Mouse (Mus musculus): Measurements from ENCODE around the gene Vtn.

Vtn gene

DNA sequence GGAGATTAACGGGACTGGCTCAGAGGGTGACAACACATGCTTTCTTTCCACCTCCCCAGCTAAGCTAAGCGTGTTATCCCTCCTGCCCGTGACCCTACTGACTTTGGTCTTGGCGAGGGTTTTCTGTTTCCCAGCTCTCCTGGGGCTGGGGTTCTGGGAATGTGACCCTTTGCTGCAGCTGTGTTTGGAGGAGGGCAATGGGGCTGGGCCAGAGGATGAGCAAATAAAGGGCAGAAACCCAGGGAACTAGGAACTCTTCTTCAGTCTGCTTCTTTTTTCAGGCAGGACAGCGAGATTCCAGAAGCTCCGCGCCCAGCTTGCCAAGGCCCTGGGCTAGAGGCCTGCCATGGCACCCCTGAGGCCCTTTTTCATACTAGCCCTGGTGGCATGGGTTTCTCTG lies at the start of gene Vtn:
TSS of gene Vtn (plus strand) at position 88 of the 400 bp plus-strand sequence.
- DNase-seq: peak; percentile 60

DNA sequence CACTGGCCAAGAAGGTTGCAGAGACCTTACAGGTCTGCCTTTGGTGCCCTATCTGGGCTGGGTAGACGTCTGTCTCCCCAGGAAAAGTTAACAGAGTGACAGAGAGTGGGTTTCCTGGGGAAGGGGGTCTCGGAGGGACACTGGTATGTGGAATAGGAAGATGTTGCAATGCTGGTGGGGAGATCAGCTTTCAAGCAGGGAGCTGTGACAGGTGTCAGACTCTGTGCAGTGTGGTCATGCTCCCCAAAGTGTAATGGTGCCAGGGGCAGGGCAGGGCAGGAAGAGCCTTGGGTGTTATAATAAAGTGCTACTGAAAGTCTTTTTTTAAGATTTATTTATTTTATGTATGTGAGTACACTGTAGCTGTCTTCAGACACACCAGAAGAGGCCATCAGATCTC lies 48.6 kb upstream of the Vtn start:
- no peak for DNase-seq

DNA sequence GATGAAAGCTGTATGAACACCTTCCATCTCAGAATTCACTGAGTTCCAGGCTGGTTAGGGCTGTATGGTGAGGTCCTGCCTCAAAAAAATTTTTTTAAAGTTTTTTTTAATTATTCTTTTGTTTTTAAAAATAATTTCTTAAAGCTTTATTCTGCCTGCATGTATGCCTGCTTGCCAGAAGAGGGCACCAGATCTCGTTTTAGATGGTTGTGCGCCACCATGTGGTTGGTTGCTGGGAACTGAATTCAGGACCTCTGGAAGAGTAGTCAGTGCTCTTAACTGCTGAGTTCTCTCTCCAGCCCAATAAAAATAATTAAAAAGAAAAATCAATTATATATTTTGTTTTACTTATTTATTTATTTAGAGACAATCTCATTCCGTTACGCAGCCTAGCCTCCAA lies 45.2 kb upstream of the Vtn start:
- peak; percentile 39 for DNase-seq

DNA sequence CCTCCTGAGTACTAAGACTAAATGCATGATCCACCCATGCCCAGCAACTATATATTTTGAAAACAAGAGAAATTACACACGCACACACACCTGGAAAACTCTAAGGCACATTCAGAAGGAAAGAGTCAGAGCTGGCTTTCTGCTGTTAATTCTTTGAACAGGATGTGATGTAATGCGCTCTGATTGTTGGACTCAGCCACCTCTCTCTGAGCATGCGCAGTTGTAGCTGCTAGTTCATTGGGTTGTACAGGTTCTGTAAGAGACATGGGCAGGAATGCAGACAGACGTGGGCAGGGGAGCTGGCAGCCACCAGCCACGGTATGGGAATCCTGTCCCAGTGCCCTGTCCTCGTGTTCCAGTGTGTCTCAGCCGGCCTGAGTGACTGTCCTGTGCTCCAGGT lies 44.6 kb upstream of the Vtn start:
- no peak for DNase-seq

DNA sequence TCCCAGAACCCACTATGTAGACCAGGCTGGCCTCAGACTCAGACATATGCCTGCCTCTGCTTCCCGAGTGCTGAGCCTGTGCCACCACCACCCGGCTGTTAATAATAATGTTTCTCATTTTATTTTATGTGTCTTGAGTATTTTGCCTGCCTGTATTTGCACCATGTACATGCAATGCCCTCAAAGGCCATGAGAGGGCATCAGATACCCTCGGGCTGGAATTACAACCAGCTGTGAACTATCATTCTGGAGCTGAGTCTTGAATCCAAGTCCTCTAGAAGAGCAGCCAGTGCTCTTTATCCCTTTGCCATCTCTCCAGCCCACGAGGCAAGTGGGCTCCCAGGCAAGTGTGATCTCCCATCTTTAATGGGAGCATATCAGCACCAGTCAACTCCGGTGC lies 43.6 kb upstream of the Vtn start:
- DNase-seq: no peak

DNA sequence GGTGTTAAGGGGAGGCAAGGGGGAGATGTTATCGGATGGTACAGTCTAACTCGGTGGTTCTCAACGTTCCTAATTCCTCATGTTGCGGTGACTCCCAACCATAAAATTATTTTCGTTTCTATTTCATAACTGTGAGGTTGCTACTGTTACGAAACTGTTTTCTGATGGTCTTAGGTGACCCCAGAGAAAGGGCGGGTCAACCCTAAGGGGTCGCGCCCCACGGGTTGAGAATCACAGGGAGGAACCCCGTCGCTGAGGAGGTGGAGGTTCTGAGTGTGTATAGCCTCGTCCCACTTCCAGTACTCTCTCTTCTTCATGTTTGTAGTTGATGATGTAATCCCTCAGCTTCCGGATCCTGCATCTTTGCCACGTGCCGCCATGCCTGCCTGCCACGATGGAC lies 40.2 kb upstream of the Vtn start:
- DNase-seq: no peak

DNA sequence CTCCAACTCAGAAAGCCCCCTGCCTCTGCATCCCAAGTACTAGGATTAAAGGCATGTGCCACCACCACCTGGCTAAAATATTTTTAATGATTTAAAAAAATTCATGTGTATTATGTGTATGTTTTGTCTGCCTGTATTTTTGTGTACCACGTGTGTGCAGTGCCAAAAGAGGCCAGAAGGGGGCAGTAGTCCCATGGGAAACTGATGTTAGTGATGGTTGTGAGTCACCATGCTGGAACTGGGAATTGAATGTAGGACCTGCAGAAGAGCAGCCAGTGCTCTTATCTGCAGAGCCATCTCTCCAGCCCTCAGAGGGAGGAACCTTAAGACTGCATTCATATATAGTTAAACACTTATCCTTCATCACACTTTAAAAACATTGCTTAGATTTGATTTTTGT lies 37.0 kb upstream of the Vtn start:
- DNase-seq: no peak

DNA sequence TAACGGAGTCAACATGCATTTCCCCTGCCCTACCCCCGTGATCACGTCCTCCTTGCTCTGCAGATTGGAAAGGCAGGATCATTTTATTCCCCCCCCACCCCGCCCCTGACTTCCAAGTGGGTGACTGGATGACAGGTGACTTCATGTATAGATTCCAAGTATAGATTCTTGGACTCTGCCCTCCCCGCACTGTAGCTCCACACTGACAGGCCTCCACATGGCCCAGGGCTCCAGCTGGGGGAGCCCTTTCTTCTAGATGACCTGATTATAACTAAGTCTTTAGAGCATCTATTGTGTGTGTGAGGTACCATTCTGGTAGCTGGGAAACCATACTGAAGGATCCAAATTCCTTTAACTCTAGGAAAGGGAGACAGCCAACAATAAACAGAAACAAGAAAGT lies 36.2 kb upstream of the Vtn start:
- no peak for DNase-seq

DNA sequence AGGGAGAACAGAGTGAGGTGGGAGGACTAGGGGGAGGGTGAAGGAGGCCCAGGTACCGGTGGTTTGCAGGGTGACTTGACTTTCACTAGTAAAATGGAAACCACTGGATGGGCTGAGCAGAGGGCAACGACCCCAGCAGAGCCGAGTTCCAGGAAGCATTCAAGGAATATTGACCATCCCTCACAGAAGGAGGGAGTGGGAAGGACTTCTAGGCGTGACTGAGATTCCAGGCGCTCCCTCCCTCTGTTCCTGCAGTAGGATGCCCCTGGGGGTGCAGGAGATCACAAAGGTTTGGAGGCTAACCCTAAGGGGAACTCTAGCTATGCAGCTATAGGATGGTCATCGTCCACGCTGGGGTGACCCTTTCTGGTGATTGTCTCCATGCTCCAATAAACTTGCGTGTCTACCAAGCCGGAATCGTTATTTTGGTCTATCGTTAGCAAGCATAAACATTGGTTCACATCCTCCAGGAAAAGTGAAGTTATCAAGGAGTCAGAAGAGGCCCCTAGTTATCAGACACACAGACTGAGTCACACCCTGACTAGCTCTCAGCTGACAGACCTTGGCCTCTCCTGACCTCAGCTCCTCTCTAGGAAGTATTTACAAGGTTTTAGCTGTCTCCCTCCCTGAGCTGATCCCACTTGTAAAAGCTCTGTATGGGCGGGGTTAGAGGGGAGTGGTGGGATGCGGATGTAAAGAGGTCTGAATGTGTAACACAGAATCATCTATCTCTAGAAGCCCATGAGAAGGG lies 35.4 kb upstream of the Vtn start:
- DNase-seq: no peak

DNA sequence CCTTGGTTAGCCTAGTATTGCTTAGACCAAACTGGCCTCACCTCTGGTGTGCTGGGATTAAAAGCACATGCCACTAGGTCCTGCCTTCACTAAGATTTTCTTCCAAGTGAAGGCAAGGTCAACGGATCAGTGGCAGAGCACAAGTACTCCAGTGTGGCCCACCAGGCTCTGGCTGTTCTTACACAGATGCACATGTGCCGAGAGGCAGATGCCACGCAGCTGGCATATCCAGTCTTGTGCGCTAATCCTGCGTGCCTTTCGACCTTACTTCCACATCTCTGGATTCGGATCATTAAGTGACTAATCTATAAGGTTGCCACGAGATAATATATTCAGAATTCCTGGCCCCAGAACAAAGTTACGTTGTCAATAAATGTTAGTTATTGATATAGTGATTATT lies 33.8 kb upstream of the Vtn start:
- no peak for DNase-seq

DNA sequence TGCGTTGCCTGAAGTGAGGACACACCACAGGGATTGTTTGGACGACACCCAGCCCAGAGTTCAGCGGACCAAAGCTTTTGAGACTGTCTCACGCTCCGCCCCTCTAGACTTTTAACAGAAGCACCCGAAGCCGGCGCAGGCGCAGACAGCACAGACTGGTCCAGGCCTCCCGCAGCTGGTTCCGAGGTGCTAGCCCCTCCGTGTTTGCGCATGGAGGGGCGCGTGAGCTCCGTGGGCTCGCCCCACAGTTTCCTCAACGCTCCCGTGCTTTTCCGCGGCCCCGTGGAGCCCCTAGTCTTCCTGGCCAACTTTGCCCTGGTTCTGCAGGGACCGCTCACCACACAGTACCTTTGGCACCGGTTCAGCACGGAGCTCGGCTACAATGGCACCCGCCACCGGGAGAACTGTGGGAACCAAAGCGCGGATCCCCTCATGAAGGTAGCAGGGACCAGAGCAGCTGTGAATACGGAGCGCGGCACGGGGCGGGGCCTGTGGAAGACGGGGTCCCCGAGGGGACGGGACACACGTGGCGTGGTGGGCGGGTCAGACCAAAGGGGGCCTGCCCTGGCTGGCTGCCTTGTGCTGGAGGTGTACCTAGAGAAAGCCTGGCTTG lies 33.2 kb upstream of the Vtn start, which contains the start of gene Slc46a1:
TSS of gene Slc46a1 (plus strand) at position 130 of the 613 bp plus-strand sequence.
- DNase-seq: peak; percentile 65

DNA sequence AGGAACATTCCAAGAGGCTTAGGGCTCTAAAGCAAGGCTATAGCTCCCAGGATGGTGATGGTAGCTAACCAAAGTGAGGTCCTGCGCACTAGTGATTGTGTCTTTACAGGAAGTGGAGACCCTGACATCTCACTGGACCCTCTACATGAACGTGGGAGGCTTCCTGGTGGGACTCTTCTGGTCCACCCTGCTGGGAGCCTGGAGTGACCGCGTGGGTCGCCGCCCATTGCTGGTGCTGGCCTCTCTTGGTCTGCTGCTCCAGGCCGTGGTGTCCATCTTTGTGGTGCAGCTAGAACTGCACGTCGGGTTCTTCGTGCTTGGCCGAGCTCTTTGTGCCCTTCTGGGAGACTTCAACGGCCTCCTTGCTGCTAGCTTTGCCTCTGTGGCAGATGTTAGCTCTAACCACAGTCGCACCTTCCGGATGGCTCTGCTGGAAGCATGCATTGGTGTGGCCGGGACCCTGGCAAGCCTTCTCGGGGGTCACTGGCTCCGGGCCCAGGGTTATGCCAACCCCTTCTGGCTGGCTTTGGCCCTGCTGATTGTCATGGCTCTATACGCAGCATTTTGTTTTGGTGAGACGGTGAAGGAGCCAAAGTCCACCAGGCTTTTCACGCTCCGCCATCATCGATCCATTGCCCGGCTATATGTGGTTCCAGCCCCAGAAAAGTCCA lies 32.5 kb upstream of the Vtn start:
- no peak for DNase-seq

DNA sequence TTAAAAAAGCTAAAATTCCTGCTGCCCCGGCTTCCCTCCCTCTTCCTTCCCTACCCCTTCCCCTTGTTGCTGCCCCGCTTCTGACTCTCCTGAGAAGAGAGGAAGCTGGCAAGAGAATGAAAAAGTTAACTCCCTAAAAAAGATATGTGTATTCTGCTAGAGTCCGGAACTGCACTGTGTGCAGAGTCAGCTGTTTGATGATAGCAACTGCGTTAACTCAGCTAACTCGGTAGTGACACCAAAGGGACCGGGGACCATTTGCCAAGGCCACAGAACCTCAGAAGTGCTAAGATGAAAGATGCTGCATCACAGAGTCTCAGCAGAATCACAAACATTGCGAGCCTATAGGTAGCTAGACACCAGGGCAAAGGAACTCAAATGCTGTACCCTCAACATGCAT lies 31.4 kb upstream of the Vtn start:
- DNase-seq: no peak

DNA sequence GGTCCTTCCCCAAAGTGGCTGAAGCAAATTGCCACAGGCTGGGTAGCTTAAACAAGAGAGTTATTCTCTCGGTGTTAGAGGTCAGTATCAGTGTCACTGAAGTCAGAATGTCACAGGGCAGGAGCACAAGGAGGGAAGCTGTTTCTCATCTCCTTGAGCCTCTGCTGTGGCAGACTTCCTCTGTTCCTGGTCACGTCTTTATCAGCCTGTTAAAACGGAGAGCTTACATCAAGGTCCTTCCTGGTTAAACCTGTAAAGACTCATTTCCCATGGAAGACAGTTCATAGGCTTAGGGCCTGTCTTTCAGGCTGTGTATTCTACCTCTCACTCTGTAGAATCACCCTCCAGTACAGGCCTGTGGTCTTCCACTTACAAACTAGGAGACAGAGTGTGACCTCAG lies 31.0 kb upstream of the Vtn start:
- DNase-seq: no peak

DNA sequence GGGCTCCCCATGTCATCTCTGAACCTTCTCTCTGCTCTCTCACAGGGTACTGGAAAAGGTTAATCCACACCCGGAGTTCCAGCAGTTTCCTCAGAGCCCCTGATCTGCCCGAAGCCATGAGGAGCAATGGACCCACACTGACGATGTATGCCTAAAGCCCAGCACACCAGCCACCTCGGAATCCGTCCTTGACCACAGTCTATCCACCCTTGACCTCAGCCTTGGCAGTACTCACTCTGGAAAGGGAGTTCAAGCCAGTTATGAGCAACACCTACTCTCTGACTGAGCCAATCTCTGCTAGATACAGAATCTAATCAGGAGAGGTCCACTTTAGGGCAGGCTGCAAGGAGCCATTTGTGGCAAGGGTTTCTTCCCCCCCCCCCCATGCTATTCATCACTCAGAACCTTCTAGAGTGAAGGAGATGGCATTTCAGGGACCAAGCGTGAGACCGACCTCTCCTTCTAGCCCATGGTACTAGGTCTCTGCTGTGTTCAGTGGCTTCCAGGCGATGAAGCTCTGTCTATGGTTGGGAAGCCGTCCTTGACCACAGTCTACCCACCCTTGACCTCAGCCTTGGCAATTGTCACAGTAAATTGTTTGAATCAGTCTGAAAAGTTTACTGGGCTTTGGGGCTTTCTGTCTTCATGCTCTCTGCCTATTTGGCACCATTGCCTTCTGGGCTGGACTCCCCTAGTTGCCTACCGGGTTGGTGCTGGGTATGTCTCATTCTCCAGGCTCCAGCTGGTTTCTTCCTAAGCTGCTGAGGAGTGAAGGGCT lies 27.4 kb upstream of the Vtn start:
- DNase-seq: no peak

DNA sequence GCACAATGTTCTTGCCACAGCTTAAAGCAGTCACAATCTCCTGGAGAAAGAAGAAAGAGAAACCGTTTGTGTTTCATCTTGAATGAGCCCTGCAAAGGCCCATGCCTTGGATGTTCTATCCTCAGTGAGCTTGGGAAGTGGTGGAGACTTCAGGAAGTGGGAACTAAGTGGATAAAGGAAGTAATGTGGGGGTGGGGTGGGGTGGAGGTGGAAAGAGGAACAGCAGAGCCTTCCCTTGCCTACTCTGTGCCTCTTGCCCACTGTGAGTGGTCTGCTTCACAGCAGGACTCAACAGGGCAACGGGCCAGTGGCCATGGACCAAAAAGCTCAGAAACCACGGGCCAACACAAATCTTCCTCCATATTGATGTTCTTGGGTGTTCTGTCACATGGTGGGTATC lies 23.6 kb upstream of the Vtn start:
- no peak for DNase-seq

DNA sequence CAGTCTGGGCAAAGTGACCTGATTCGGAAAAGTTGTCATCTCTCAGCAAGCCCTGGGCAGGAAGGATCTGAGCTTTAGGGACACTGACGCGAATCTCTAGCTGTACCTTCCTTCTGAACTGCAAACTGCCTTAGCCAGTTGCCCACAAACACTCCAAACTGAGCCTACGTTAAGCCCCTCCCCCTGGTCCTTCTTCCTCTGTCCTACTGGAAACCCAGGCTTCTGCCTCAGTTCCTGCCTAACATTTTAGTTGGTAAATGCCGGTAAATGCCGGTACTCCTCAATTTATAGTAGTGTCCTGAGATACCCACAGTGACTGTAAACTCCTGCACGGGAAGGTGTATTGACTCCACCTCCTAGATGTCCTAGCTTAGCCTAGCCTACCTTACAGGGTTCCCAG lies 15.3 kb upstream of the Vtn start:
- DNase-seq: peak; percentile 4

DNA sequence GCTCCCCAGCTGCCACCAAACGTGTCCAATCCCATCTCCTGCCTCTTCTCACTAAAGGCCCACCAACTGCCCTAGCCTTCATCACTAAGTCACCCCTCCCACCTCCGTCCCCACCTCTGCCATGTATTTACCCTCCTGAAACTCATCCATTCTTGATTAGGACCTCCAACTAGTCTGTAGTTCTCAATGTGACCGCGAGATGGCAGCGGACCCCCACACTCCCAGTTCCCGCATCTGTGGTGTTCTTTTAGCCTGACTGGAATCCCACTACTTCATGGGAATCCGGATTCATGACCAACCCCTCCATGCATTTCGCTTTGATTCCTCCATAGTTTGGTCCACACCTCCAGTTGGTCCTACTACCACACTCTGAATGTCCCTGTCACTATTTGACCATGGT lies 10.7 kb upstream of the Vtn start:
- DNase-seq: peak; percentile 81

DNA sequence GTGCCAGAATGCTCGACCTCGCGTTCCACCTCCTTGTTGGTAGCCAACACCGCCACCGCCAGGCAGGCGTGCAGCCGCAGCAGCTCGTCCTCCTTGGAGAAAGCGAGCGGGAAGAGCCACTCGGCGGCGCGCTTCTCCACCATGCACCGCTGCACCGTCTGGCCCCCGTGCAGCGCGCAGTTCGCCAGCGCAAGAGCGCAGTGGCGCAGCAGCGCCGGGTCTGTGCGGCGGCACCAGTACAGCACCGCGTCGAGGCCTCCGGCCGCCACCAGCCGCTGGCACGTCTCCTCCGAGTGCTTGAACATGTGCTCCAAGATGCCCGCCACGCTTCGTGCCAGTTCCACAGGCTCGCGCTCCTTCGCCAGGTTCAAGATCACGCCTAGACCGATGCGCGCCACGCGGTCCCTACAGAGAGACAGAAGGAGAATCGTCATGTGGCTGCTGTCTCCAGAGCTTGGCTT lies 8.1 kb upstream of the Vtn start:
- peak; percentile 78 for DNase-seq

DNA sequence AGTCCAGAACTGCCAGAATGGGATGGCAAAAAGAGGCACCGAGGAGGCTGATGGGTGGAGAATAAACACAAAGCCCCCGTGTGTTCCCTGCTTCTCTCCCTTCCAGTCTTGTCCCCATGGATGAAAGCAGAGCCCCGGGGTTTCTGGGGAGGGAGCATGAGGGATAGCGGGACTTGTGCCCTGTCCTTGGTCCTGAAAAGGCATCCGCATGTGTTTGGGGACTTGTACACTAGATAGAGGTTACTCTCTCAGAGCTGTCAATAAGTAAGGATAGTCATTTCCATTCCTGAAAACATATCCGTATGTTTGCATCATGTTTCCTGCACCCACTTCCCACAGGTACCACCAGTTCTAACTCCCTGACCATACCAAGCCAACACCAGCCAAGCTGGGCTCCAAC lies 3.0 kb upstream of the Vtn start:
- DNase-seq: no peak

DNA sequence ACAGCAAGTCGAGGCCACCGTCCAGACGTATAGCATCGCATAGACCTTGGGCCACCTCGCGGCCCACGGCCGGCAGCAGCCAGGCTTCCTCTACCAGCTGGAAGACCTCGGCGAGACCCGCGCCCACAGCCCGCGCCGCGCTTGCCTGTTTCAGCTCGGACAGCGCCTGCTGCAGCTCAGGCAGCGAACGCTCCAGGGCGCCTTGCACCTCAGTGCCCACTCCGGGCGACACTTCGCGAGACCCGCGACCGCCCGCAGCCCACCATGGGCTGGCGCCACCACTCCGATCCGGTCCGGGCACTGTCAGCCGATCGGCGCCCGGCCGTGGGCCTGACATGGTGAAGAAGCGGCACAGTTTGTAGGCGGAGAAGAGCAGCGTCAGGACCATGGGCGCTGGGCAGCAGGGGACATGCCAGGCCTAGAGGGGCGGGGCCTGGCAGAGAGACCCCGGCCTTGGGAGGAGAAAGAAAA lies 1.8 kb upstream of the Vtn start:
- DNase-seq: peak; percentile 79

DNA sequence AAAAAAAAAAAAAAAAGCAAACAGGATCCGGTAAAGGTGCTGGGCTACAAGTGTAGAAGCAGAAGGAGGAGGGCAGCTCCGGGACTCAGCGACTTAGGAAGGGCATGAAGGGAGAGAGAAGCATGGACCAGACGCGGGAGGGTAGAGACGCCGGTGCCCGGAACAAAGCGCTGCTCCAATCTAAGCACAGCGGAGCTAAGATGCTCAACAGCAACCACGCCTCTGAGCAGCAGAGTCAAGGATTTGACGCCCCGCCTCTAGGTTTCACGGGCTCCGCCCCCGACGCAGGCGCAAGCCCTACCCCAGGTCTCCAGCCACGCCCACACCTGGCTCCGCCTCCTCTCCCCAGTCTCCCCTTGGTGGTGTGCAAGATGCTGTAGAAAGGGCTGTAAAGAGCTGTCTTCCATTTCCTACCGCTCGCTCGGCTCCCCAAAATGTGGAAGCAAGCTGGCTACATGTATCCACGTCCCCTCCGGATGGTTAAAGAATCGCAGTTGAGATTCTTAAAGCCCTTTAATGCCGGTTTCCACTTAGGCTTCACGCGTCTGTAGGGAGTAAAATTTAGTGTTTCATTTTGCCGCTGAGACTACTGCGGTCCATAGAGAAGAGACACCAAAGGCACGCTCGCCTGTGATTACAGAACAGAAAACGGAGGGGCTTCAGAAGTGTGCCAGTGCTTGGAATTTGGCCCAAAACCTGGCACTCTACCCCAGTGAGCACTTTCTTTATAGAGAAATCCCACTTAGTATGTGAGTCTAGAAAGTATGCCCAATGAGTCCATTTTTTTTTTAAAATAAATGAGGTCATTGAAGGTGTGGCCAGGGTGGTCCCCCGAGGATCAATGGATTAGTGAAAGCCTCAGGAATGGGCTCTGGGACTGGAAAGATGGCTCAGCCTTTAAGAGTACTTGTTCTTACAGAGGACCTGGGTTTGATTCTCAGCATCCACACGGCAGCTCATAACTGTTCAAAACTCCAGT lies 1.1 kb upstream of the Vtn start, which contains the start of gene Sarm1:
TSS of gene Sarm1 (minus strand) at position 211 of the 979 bp plus-strand sequence.
- DNase-seq: peak; percentile 99
